Mouse (Mus musculus): ENCODE data around the gene Fam167b. TPM values are rescaled to one million over a fixed set of nuclear protein-coding genes. Genes with fewer than 3 reads are reported as not detected.

Fam167b gene
- polyA plus RNA-seq, 1 experiment from 2014 or later: 2.9 TPM

- ATAC-seq (ENCODE audit: insufficient number of reproducible peaks, insufficient read depth, low FRiP score, low read depth): no peak
- Histone ChIP-seq H3K4me2 (replicated peaks; ENCODE audit: low read depth, low read length) (no peak overlapping the region; the same call in 1 of the 2 replicates), H3K27me3 (ENCODE audit: control insufficient read depth, insufficient read depth, low read length) (no peaks in the 10 kb centered on the region), H3K27ac (ENCODE audit: low read length) (no peak overlapping the region), H3K9me3 (ENCODE audit: control insufficient read depth, low read depth, low read length) (no peaks in the 10 kb centered on the region), H3K9ac (replicated peaks; ENCODE audit: low read depth, low read length) (no peak overlapping the region), H3K4me1 (ENCODE audit: control insufficient read depth, insufficient read depth, low read length) (0 out of 2 replicates have a peak, but pooled peaks cover 5% of the 10 kb centered on the region), H3K36me3 (ENCODE audit: control insufficient read depth, insufficient read depth, low read length) (no peaks in the 10 kb centered on the region), H3K4me3 (ENCODE audit: low read depth, low read length) (no peak overlapping the region)
- 77% methylated on average over 9 of the region's 9 CpGs for WGBS
Measured at GRCm38 (mm10) chr4:129585773-129586172, 7.4 kb upstream of the Fam167b start.

- peak overlapping the region; percentile 55 for H3K27ac ChIP-seq (ENCODE audit: low read length)
- 0 out of 2 replicates have a peak, but pooled peaks cover 5% of the 10 kb centered on the region for H3K4me1 ChIP-seq (ENCODE audit: control insufficient read depth, insufficient read depth, low read length)
- peak overlapping the region; percentile 52 for H3K4me2 ChIP-seq (replicated peaks; ENCODE audit: low read depth, low read length)
- H3K27me3 ChIP-seq (ENCODE audit: control insufficient read depth, insufficient read depth, low read length): no peaks in the 10 kb centered on the region
- peak overlapping the region; percentile 28 for H3K9ac ChIP-seq (replicated peaks; ENCODE audit: low read depth, low read length)
- ATAC-seq (ENCODE audit: insufficient number of reproducible peaks, insufficient read depth, low FRiP score, low read depth): peak; percentile 83
- 2% methylated on average over 36 of the region's 36 CpGs for WGBS
- H3K36me3 ChIP-seq (ENCODE audit: control insufficient read depth, insufficient read depth, low read length): no peaks in the 10 kb centered on the region
- H3K4me3 ChIP-seq (ENCODE audit: low read depth, low read length): peak overlapping the region; percentile 36
- no peaks in the 10 kb centered on the region for H3K9me3 ChIP-seq (ENCODE audit: control insufficient read depth, low read depth, low read length)
Measured at GRCm38 (mm10) chr4:129584884-129585608, 6.7 kb upstream of the Fam167b start.

GRCm38 (mm10) chr4:129584370-129584769, 6.0 kb upstream of the Fam167b start:
- WGBS: 71% methylated on average over 1 of the region's 1 CpGs
- H3K9me3 ChIP-seq (ENCODE audit: control insufficient read depth, low read depth, low read length): no peaks in the 10 kb centered on the region
- H3K4me1 ChIP-seq (ENCODE audit: control insufficient read depth, insufficient read depth, low read length): 0 out of 2 replicates have a peak, but pooled peaks cover 5% of the 10 kb centered on the region
- no peak for ATAC-seq (ENCODE audit: insufficient number of reproducible peaks, insufficient read depth, low FRiP score, low read depth)
- no peaks in the 10 kb centered on the region for H3K36me3 ChIP-seq (ENCODE audit: control insufficient read depth, insufficient read depth, low read length)
- H3K4me3 ChIP-seq (ENCODE audit: low read depth, low read length): peak overlapping the region; percentile 36
- H3K9ac ChIP-seq (replicated peaks; ENCODE audit: low read depth, low read length): 0 out of 2 replicates have a peak overlapping the region, but pooled peaks have one; percentile 28
- H3K27me3 ChIP-seq (ENCODE audit: control insufficient read depth, insufficient read depth, low read length): no peaks in the 10 kb centered on the region
- H3K4me2 ChIP-seq (replicated peaks; ENCODE audit: low read depth, low read length): peak overlapping the region; percentile 52
- peak overlapping the region; percentile 55 for H3K27ac ChIP-seq (ENCODE audit: low read length)

- H3K27me3 ChIP-seq (ENCODE audit: control insufficient read depth, insufficient read depth, low read length): no peaks in the 10 kb centered on the region
- H3K4me1 ChIP-seq (ENCODE audit: control insufficient read depth, insufficient read depth, low read length): 0 out of 2 replicates have a peak, but pooled peaks cover 5% of the 10 kb centered on the region
- WGBS: 95% methylated on average over 1 of the region's 1 CpGs
- no peak overlapping the region for H3K9ac ChIP-seq (replicated peaks; ENCODE audit: low read depth, low read length)
- H3K4me2 ChIP-seq (replicated peaks; ENCODE audit: low read depth, low read length): no peak overlapping the region
- no peaks in the 10 kb centered on the region for H3K9me3 ChIP-seq (ENCODE audit: control insufficient read depth, low read depth, low read length)
- no peaks in the 10 kb centered on the region for H3K36me3 ChIP-seq (ENCODE audit: control insufficient read depth, insufficient read depth, low read length)
- no peak overlapping the region for H3K27ac ChIP-seq (ENCODE audit: low read length)
- H3K4me3 ChIP-seq (ENCODE audit: low read depth, low read length): no peak overlapping the region
- ATAC-seq (ENCODE audit: insufficient number of reproducible peaks, insufficient read depth, low FRiP score, low read depth): no peak
Measured at GRCm38 (mm10) chr4:129582251-129582650, 3.9 kb upstream of the Fam167b start.

GRCm38 (mm10) chr4:129580347-129580746, 2.0 kb upstream of the Fam167b start:
- Histone ChIP-seq H3K4me1 (ENCODE audit: control insufficient read depth, insufficient read depth, low read length) (0 out of 2 replicates have a peak, but pooled peaks cover 7% of the 10 kb centered on the region), H3K4me2 (replicated peaks; ENCODE audit: low read depth, low read length) (no peak overlapping the region), H3K27me3 (ENCODE audit: control insufficient read depth, insufficient read depth, low read length) (no peaks in the 10 kb centered on the region), H3K9me3 (ENCODE audit: control insufficient read depth, low read depth, low read length) (no peaks in the 10 kb centered on the region), H3K9ac (replicated peaks; ENCODE audit: low read depth, low read length) (no peak overlapping the region), H3K36me3 (ENCODE audit: control insufficient read depth, insufficient read depth, low read length) (no peaks in the 10 kb centered on the region), H3K4me3 (ENCODE audit: low read depth, low read length) (no peak overlapping the region), H3K27ac (ENCODE audit: low read length) (no peak overlapping the region)
- no peak for ATAC-seq (ENCODE audit: insufficient number of reproducible peaks, insufficient read depth, low FRiP score, low read depth)
- 66% methylated on average over 7 of the region's 7 CpGs for WGBS

GRCm38 (mm10) chr4:129577688-129578087, 661 bp downstream of the Fam167b start:
- Histone ChIP-seq H3K4me3 (ENCODE audit: low read depth, low read length) (no peak overlapping the region), H3K36me3 (ENCODE audit: control insufficient read depth, insufficient read depth, low read length) (no peaks in the 10 kb centered on the region), H3K27me3 (ENCODE audit: control insufficient read depth, insufficient read depth, low read length) (no peaks in the 10 kb centered on the region), H3K9me3 (ENCODE audit: control insufficient read depth, low read depth, low read length) (no peaks in the 10 kb centered on the region), H3K9ac (replicated peaks; ENCODE audit: low read depth, low read length) (no peak overlapping the region), H3K27ac (ENCODE audit: low read length) (no peak overlapping the region), H3K4me1 (ENCODE audit: control insufficient read depth, insufficient read depth, low read length) (0 out of 2 replicates have a peak, but pooled peaks cover 6% of the 10 kb centered on the region), H3K4me2 (replicated peaks; ENCODE audit: low read depth, low read length) (no peak overlapping the region)
- ATAC-seq (ENCODE audit: insufficient number of reproducible peaks, insufficient read depth, low FRiP score, low read depth): no peak
- 77% methylated on average over 7 of the region's 7 CpGs for WGBS

- ATAC-seq (ENCODE audit: insufficient number of reproducible peaks, insufficient read depth, low FRiP score, low read depth): no peak; the same call in 1 of the 2 replicates
- Histone ChIP-seq H3K36me3 (ENCODE audit: control insufficient read depth, insufficient read depth, low read length) (no peaks in the 10 kb centered on the region), H3K4me1 (ENCODE audit: control insufficient read depth, insufficient read depth, low read length) (0 out of 2 replicates have a peak, but pooled peaks cover 6% of the 10 kb centered on the region), H3K9me3 (ENCODE audit: control insufficient read depth, low read depth, low read length) (no peaks in the 10 kb centered on the region), H3K27me3 (ENCODE audit: control insufficient read depth, insufficient read depth, low read length) (no peaks in the 10 kb centered on the region), H3K4me3 (ENCODE audit: low read depth, low read length) (no peak overlapping the region), H3K27ac (ENCODE audit: low read length) (no peak overlapping the region), H3K9ac (replicated peaks; ENCODE audit: low read depth, low read length) (no peak overlapping the region), H3K4me2 (replicated peaks; ENCODE audit: low read depth, low read length) (no peak overlapping the region)
- 39% methylated on average over 21 of the region's 21 CpGs for WGBS
Measured at GRCm38 (mm10) chr4:129576863-129577491, 1.4 kb downstream of the Fam167b start.

- Histone ChIP-seq H3K27ac (ENCODE audit: low read length) (no peak overlapping the region), H3K36me3 (ENCODE audit: control insufficient read depth, insufficient read depth, low read length) (no peaks in the 10 kb centered on the region), H3K9ac (replicated peaks; ENCODE audit: low read depth, low read length) (no peak overlapping the region), H3K4me1 (ENCODE audit: control insufficient read depth, insufficient read depth, low read length) (0 out of 2 replicates have a peak, but pooled peaks cover 6% of the 10 kb centered on the region), H3K4me2 (replicated peaks; ENCODE audit: low read depth, low read length) (no peak overlapping the region), H3K27me3 (ENCODE audit: control insufficient read depth, insufficient read depth, low read length) (no peaks in the 10 kb centered on the region), H3K9me3 (ENCODE audit: control insufficient read depth, low read depth, low read length) (no peaks in the 10 kb centered on the region), H3K4me3 (ENCODE audit: low read depth, low read length) (no peak overlapping the region)
- ATAC-seq (ENCODE audit: insufficient number of reproducible peaks, insufficient read depth, low FRiP score, low read depth): no peak
- WGBS: 47% methylated on average over 7 of the region's 8 CpGs
Measured at GRCm38 (mm10) chr4:129575171-129575844, 3.0 kb downstream of the Fam167b start.
